8 mouse cellular contexts compared by ENCODE assay signal in the genomic region with DNA sequence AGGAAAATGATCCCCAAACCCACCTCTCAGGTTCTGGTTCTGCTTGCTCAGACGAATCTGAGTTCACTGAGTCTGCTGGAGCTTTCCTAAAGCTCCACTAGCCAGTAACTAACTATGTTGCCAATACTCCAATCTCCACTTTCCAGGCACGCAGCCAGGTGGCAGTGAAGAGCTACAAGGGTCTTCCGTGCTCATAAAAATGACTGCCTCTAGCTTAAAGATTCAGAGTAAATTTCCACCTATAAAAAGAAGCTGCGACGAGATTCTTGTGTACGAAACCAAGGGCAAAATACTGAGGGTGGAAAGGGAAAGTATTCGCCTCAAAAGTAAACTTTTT. TPM values are rescaled to one million over a fixed set of nuclear protein-coding genes. Genes with fewer than 3 reads are reported as not detected.
A peak's percentile ranks its signal among the peaks of the same experiment; 100 is the strongest.
DNase-seq lines count a peak whose midpoint lies in the region; ATAC-seq and TF ChIP-seq lines count a peak whose summit lies in the region.

No protein-coding gene starts in this region.

- peak overlapping the region; percentile 78 for H3K9ac ChIP-seq in heart, embryonic 13.5 days
- H3K9ac ChIP-seq in kidney, embryonic 14.5 days (ENCODE audit: low read depth, low read length) = peak overlapping the region; percentile 54; the same call in 1 of the 2 replicates
- H3K9ac ChIP-seq in liver, embryonic 12.5 days = no peak overlapping the region
- H3K9ac ChIP-seq in midbrain, postnatal 0 days (replicated peaks; ENCODE audit: low read length, poor library complexity, severe bottlenecking) = no peak overlapping the region

- H3K4me3 ChIP-seq in heart, embryonic 13.5 days = peak overlapping the region; percentile 60
- peak overlapping the region; percentile 43; the same call in 1 of the 2 replicates for H3K4me3 ChIP-seq in kidney, embryonic 14.5 days (ENCODE audit: low read length)
- peak overlapping the region; percentile 44 for H3K4me3 ChIP-seq in liver, embryonic 12.5 days
- peak overlapping the region; percentile 48 for H3K4me3 ChIP-seq in midbrain, postnatal 0 days (ENCODE audit: low read depth, low read length)

- no peaks in the 10 kb centered on the region for H3K27me3 ChIP-seq in heart, embryonic 13.5 days (replicated peaks)
- H3K27me3 ChIP-seq in kidney, embryonic 14.5 days (ENCODE audit: control insufficient read depth, insufficient read depth, low read length) = no peaks in the 10 kb centered on the region
- H3K27me3 ChIP-seq in liver, embryonic 12.5 days (replicated peaks) = peaks cover 26% of the 10 kb centered on the region
- 0 out of 2 replicates have a peak, but pooled peaks cover 4% of the 10 kb centered on the region for H3K27me3 ChIP-seq in midbrain, postnatal 0 days (ENCODE audit: insufficient read depth, low read length)

- peak overlapping the region; percentile 85 for H3K4me2 ChIP-seq in heart, embryonic 13.5 days
- peak overlapping the region; percentile 77 for H3K4me2 ChIP-seq in kidney, embryonic 14.5 days (replicated peaks; ENCODE audit: low read depth, low read length)
- peak overlapping the region; percentile 69 for H3K4me2 ChIP-seq in liver, embryonic 12.5 days
- peak overlapping the region; percentile 94 for H3K4me2 ChIP-seq in midbrain, postnatal 0 days (ENCODE audit: low read depth, low read length, poor library complexity, severe bottlenecking)

- WGBS in heart, embryonic 13.5 days = 31% methylated on average over 7 of the region's 7 CpGs
- 32% methylated on average over 7 of the region's 7 CpGs for WGBS in kidney, embryonic 14.5 days
- 27% methylated on average over 7 of the region's 7 CpGs for WGBS in liver, embryonic 12.5 days (ENCODE audit: insufficient replicate concordance)
- WGBS in midbrain, postnatal 0 days = 31% methylated on average over 7 of the region's 7 CpGs

- no peaks in the 10 kb centered on the region for H3K9me3 ChIP-seq in heart, embryonic 13.5 days
- no peaks in the 10 kb centered on the region for H3K9me3 ChIP-seq in kidney, embryonic 14.5 days (ENCODE audit: control insufficient read depth, low read length)
- no peaks in the 10 kb centered on the region for H3K9me3 ChIP-seq in liver, embryonic 12.5 days (replicated peaks)
- no peaks in the 10 kb centered on the region for H3K9me3 ChIP-seq in midbrain, postnatal 0 days (ENCODE audit: low read length)

- no peak; the same call in 1 of the 2 replicates for ATAC-seq in heart, embryonic 13.5 days (ENCODE audit: extremely low read depth, insufficient number of reproducible peaks, low FRiP score, low TSS enrichment)
- peak; percentile 37; the same call in 1 of the 2 replicates for ATAC-seq in kidney, embryonic 14.5 days (ENCODE audit: low FRiP score, low TSS enrichment)
- ATAC-seq in liver, embryonic 12.5 days = no peak
- ATAC-seq in midbrain, postnatal 0 days (ENCODE audit: low FRiP score) = peak; percentile 62; the same call in 1 of the 2 replicates

- H3K36me3 ChIP-seq in heart, embryonic 13.5 days = no peaks in the 10 kb centered on the region
- H3K36me3 ChIP-seq in kidney, embryonic 14.5 days (ENCODE audit: control insufficient read depth, insufficient read depth, low read length) = no peaks in the 10 kb centered on the region
- no peaks in the 10 kb centered on the region for H3K36me3 ChIP-seq in liver, embryonic 12.5 days
- H3K36me3 ChIP-seq in midbrain, postnatal 0 days (ENCODE audit: insufficient read depth, low read length) = no peaks in the 10 kb centered on the region

- intact Hi-C loops in heart, postnatal 25 days (cut with DNase I) = loop anchor here (5.0 kb wide), 1 partner anchor 71 kb away; no protein-coding TSS in a partner anchor

- peak overlapping the region; percentile 24; the same call in 1 of the 2 replicates for H3K27ac ChIP-seq in heart, embryonic 13.5 days (replicated peaks)
- no peak overlapping the region for H3K27ac ChIP-seq in kidney, embryonic 14.5 days (ENCODE audit: low read depth, low read length)
- H3K27ac ChIP-seq in liver, embryonic 12.5 days = no peak overlapping the region
- peak overlapping the region; percentile 4; the same call in 1 of the 2 replicates for H3K27ac ChIP-seq in midbrain, postnatal 0 days (ENCODE audit: low read depth, low read length)

- H3K4me1 ChIP-seq in heart, embryonic 13.5 days = peaks cover 15% of the 10 kb centered on the region
- no peaks in the 10 kb centered on the region for H3K4me1 ChIP-seq in kidney, embryonic 14.5 days (ENCODE audit: control insufficient read depth, insufficient read depth, low read length)
- peaks cover 8% of the 10 kb centered on the region; the same call in 1 of the 2 replicates for H3K4me1 ChIP-seq in liver, embryonic 12.5 days
- no peaks in the 10 kb centered on the region for H3K4me1 ChIP-seq in midbrain, postnatal 0 days (ENCODE audit: insufficient read depth, low read length)

- TF ChIP-seq CTCF in midbrain, postnatal 0 days (IDR thresholded peaks at IDR 0.05) = peak; percentile 92

- peak; percentile 48 to 69 for DNase-seq in heart, adult 18-20 months
- DNase-seq in heart, postnatal 25 days (ENCODE audit: low spot score) = no peak
- peak; percentile 77 for DNase-seq in embryo, embryonic 10 days (ENCODE audit: low spot score)
- peak; percentile 91 for DNase-seq in midbrain, postnatal 0 days (ENCODE audit: low spot score)
- peak; percentile 83 for DNase-seq in testis, postnatal 10 days (ENCODE audit: low spot score)

RNA-seq across cellular contexts. Expression of a gene that starts 0.3 kb away (rescaled TPM):
- total RNA-seq in heart, adult 18-20 months (2021) = 1 to 10 TPM; 2.4 to 3.1 TPM
- 1 to 10 TPM; 3.6 to 4.2 TPM for total RNA-seq in heart, postnatal 25 days (2021)
- polyA plus RNA-seq in heart, embryonic 13.5 days (2015; fragmentation: Nextera tagmentation; extraction: Ambion mirVana) = 1.3 and 1.4 TPM in 2 replicates
- polyA plus RNA-seq in kidney, embryonic 14.5 days (2014; fragmentation: Nextera tagmentation; extraction: Ambion mirVana) = 1.1 and 1.6 TPM in 2 replicates
- polyA plus RNA-seq in liver, embryonic 12.5 days (2016; fragmentation: Nextera tagmentation; extraction: Ambion mirVana) = 1.5 TPM in 2 replicates
- 3.5 and 4.2 TPM in 2 replicates for total RNA-seq in midbrain, postnatal 0 days (2014; rRNA removed)
- 1.1 and 1.2 TPM in 2 replicates for polyA plus RNA-seq in midbrain, postnatal 0 days (2015; fragmentation: Nextera tagmentation; extraction: Ambion mirVana)

RNA-seq across cellular contexts. Expression of a gene that starts 47.8 kb away (rescaled TPM):
- 1 to 10 TPM; 7.6 to 8.3 TPM for total RNA-seq in heart, adult 18-20 months (2021)
- 1 to 10 TPM; 6.5 to 7.8 TPM for total RNA-seq in heart, postnatal 25 days (2021)
- polyA plus RNA-seq in heart, embryonic 13.5 days (2015; fragmentation: Nextera tagmentation; extraction: Ambion mirVana) = 7.5 and 8.7 TPM in 2 replicates
- 12.2 and 13.6 TPM in 2 replicates for polyA plus RNA-seq in kidney, embryonic 14.5 days (2014; fragmentation: Nextera tagmentation; extraction: Ambion mirVana)
- polyA plus RNA-seq in liver, embryonic 12.5 days (2016; fragmentation: Nextera tagmentation; extraction: Ambion mirVana) = 3.9 TPM in 2 replicates
- total RNA-seq in midbrain, postnatal 0 days (2014; rRNA removed) = 4.9 and 5.9 TPM in 2 replicates
- polyA plus RNA-seq in midbrain, postnatal 0 days (2015; fragmentation: Nextera tagmentation; extraction: Ambion mirVana) = 9.9 TPM in 2 replicates

Comparison
In these comparisons a context has a peak if more than half of its experiments do, and no peak if none do; other contexts are left out.
1. ATAC-seq: peak in kidney, embryonic 14.5 days (single experiment) and midbrain, postnatal 0 days (single experiment); none in heart, embryonic 13.5 days (single experiment) and liver, embryonic 12.5 days (single experiment).
2. H3K27ac ChIP-seq: peak in heart, embryonic 13.5 days (single experiment) and midbrain, postnatal 0 days (single experiment); none in kidney, embryonic 14.5 days (single experiment) and liver, embryonic 12.5 days (single experiment).
3. H3K9ac ChIP-seq: peak in heart, embryonic 13.5 days (single experiment) and kidney, embryonic 14.5 days (single experiment); none in liver, embryonic 12.5 days (single experiment) and midbrain, postnatal 0 days (single experiment).
4. Peak in every context shown above with its lines, with median percentiles within 50 percentile points of each other: H3K4me2 ChIP-seq and H3K4me3 ChIP-seq.